In the genomic region with DNA sequence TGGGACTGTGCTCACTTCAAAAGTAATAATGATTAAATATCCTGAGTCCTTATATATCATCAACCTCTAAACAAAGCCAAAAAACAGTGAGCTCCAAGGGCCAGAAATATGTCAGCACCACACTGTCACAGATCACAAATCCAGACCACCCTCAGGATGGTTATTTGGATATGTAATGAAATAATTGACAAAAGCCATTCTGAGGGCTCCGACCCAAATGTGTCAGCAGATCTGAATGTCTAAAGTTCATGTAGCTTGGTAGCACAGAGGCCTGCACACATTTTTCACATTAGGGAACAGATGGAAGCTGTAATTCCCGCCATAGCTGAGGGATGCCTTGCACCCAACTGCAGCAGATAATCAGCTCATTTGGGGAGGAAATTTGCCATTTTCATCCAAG, we compare ENCODE assay signal across 12 mouse cellular contexts.
DNase-seq lines count a peak whose midpoint lies in the region; ATAC-seq lines count a peak whose summit lies in the region.
"Had no signal": no experiment of that assay in that cellular context is flagged by ENCODE, and none has a peak within 500 bp of the region (broad histone marks: within the 10 kb centered on the region; RNA-seq: fewer than 3 reads in every experiment).

No protein-coding gene starts in this region.

- peaks cover 41% of the 10 kb centered on the region for H3K27me3 ChIP-seq in kidney, embryonic 15.5 days
- H3K27me3 ChIP-seq: stomach, embryonic 15.5 days had no signal

- H3K4me3 ChIP-seq in kidney, embryonic 15.5 days (replicated peaks): no peak overlapping the region
- H3K4me3 ChIP-seq: embryonic facial prominence, embryonic 15.5 days; heart, embryonic 10.5 days; hindbrain, embryonic 12.5 days; megakaryocyte, embryonic 14.5 days; stomach, embryonic 15.5 days had no signal

- H3K9me3 ChIP-seq in kidney, embryonic 15.5 days (replicated peaks): no peaks in the 10 kb centered on the region
- H3K9me3 ChIP-seq: embryonic facial prominence, embryonic 15.5 days; heart, embryonic 10.5 days; hindbrain, embryonic 12.5 days; megakaryocyte, embryonic 14.5 days; stomach, embryonic 15.5 days had no signal

- no peak overlapping the region for H3K27ac ChIP-seq in kidney, embryonic 15.5 days
- H3K27ac ChIP-seq: embryonic facial prominence, embryonic 15.5 days; heart, embryonic 10.5 days; hindbrain, embryonic 12.5 days; stomach, embryonic 15.5 days had no signal

- DNase-seq in kidney, adult 18-20 months: no peak
- peak; percentile 41 to 52 for DNase-seq in cerebellum, postnatal 10 days
- DNase-seq in forelimb bud, embryonic 11.5 days (ENCODE audit: low read depth, low spot score): peak; percentile 33
- peak; percentile 13 to 60 for DNase-seq in lung, postnatal 4 days
- no peak for DNase-seq in frontal cortex, adult 2 months (ENCODE audit: extremely low spot score in 1 of 2, low spot score in 1 of 2)
- no peak for DNase-seq in ovary, postnatal 36 days (ENCODE audit: low spot score)

- no peaks in the 10 kb centered on the region for H3K4me1 ChIP-seq in kidney, embryonic 15.5 days
- H3K4me1 ChIP-seq: embryonic facial prominence, embryonic 15.5 days; heart, embryonic 10.5 days; hindbrain, embryonic 12.5 days; megakaryocyte, embryonic 14.5 days; stomach, embryonic 15.5 days had no signal

- no peak overlapping the region for H3K4me2 ChIP-seq in kidney, embryonic 15.5 days
- H3K4me2 ChIP-seq: embryonic facial prominence, embryonic 15.5 days; hindbrain, embryonic 12.5 days; stomach, embryonic 15.5 days had no signal

- WGBS in kidney, embryonic 15.5 days: 59% methylated on average over 2 of the region's 2 CpGs

- no peak overlapping the region for H3K9ac ChIP-seq in kidney, embryonic 15.5 days
- H3K9ac ChIP-seq: embryonic facial prominence, embryonic 15.5 days; hindbrain, embryonic 12.5 days; stomach, embryonic 15.5 days had no signal

- 0 out of 2 replicates have a peak, but pooled peaks have one; percentile 40 for ATAC-seq in kidney, embryonic 15.5 days (replicated peaks; ENCODE audit: low FRiP score)

- H3K36me3 ChIP-seq in kidney, embryonic 15.5 days: no peaks in the 10 kb centered on the region
- H3K36me3 ChIP-seq: embryonic facial prominence, embryonic 15.5 days; heart, embryonic 10.5 days; hindbrain, embryonic 12.5 days; stomach, embryonic 15.5 days had no signal

Comparison
In these comparisons a context has a peak if more than half of its experiments do, and no peak if none do; other contexts are left out.
1. DNase-seq: peak in cerebellum, postnatal 10 days (2 of 2), forelimb bud, embryonic 11.5 days (single experiment) and lung, postnatal 4 days (2 of 2); none in kidney, adult 18-20 months (single experiment), frontal cortex, adult 2 months (0 of 2) and ovary, postnatal 36 days (single experiment).